29 mouse cellular contexts compared by ENCODE assay signal in genomic region chr8:86406196-86406595, GRCm38 (mm10).
DNase-seq lines count a peak whose midpoint lies in the region; ATAC-seq and TF ChIP-seq lines count a peak whose summit lies in the region.
"Had no signal": no experiment of that assay in that cellular context is flagged by ENCODE, and none has a peak within 500 bp of the region (broad histone marks: within the 10 kb centered on the region; RNA-seq: fewer than 3 reads in every experiment).

No protein-coding gene starts in this region.

- peak; percentile 25 for DNase-seq in forebrain, embryonic 14.5 days (ENCODE audit: low spot score)
- DNase-seq in midbrain, postnatal 0 days (ENCODE audit: low spot score): peak; percentile 68
- DNase-seq in cerebellum, adult 9-10 months: peak; percentile 90
- peak; percentile 45 to 60 for DNase-seq in cerebellum, postnatal 36 days
- DNase-seq in layer of hippocampus, postnatal 10 days (ENCODE audit: low spot score in 2 of 2): no peak
- DNase-seq in right cerebral cortex, adult 18-20 months: no peak
- DNase-seq: adrenal gland, postnatal 14 days; gastrocnemius, postnatal 25 days; heart, adult 18-20 months; heart, postnatal 10 days; kidney, adult 2 months; spleen, adult 18-20 months; thymus, adult 2 months; thymus, postnatal 36 days had no signal

- H3K9ac ChIP-seq in forebrain, embryonic 14.5 days (ENCODE audit: low read length): no peak overlapping the region
- no peak overlapping the region for H3K9ac ChIP-seq in forebrain, embryonic 15.5 days (replicated peaks)
- H3K9ac ChIP-seq in midbrain, postnatal 0 days (replicated peaks; ENCODE audit: low read length, poor library complexity, severe bottlenecking): no peak overlapping the region
- no peak overlapping the region for H3K9ac ChIP-seq in midbrain, embryonic 16.5 days (ENCODE audit: low read depth, low read length)
- H3K9ac ChIP-seq: embryonic facial prominence, embryonic 15.5 days; forebrain, embryonic 12.5 days; heart, embryonic 13.5 days; intestine, embryonic 15.5 days; limb, embryonic 12.5 days; liver, embryonic 15.5 days; lung, embryonic 15.5 days; neural tube, embryonic 15.5 days had no signal

- TF ChIP-seq CTCF in midbrain, postnatal 0 days (IDR thresholded peaks at IDR 0.05): no peak

- H3K4me1 ChIP-seq in forebrain, embryonic 14.5 days (ENCODE audit: control insufficient read depth, insufficient read depth, low read length): peaks cover 5% of the 10 kb centered on the region; the same call in 1 of the 2 replicates
- H3K4me1 ChIP-seq in forebrain, embryonic 15.5 days: peaks cover 12% of the 10 kb centered on the region
- peaks cover 4% of the 10 kb centered on the region; the same call in 1 of the 2 replicates for H3K4me1 ChIP-seq in midbrain, postnatal 0 days (ENCODE audit: insufficient read depth, low read length)
- H3K4me1 ChIP-seq in midbrain, embryonic 16.5 days (ENCODE audit: control insufficient read depth, insufficient read depth, low read length): peaks cover 5% of the 10 kb centered on the region
- H3K4me1 ChIP-seq: embryonic facial prominence, embryonic 10.5 days; embryonic facial prominence, embryonic 15.5 days; forebrain, embryonic 12.5 days; intestine, embryonic 15.5 days; liver, embryonic 15.5 days; lung, embryonic 15.5 days; midbrain, embryonic 10.5 days had no signal

- no peak overlapping the region for H3K27ac ChIP-seq in forebrain, embryonic 14.5 days (ENCODE audit: low read depth, low read length)
- H3K27ac ChIP-seq in forebrain, embryonic 15.5 days (replicated peaks): no peak overlapping the region
- H3K27ac ChIP-seq in midbrain, postnatal 0 days (ENCODE audit: low read depth, low read length): no peak overlapping the region
- H3K27ac ChIP-seq in midbrain, embryonic 16.5 days (ENCODE audit: low read length): no peak overlapping the region
- H3K27ac ChIP-seq: embryonic facial prominence, embryonic 10.5 days; embryonic facial prominence, embryonic 15.5 days; forebrain, embryonic 12.5 days; heart, embryonic 13.5 days; intestine, embryonic 15.5 days; kidney, postnatal 0 days; limb, embryonic 12.5 days; liver, embryonic 15.5 days; lung, embryonic 15.5 days; midbrain, embryonic 10.5 days; neural tube, embryonic 15.5 days had no signal

- H3K4me3 ChIP-seq in forebrain, embryonic 14.5 days (ENCODE audit: low read depth, low read length): no peak overlapping the region
- no peak overlapping the region for H3K4me3 ChIP-seq in forebrain, embryonic 15.5 days
- no peak overlapping the region for H3K4me3 ChIP-seq in midbrain, postnatal 0 days (ENCODE audit: low read depth, low read length)
- no peak overlapping the region for H3K4me3 ChIP-seq in midbrain, embryonic 16.5 days (ENCODE audit: low read depth, low read length)
- H3K4me3 ChIP-seq: embryonic facial prominence, embryonic 10.5 days; embryonic facial prominence, embryonic 15.5 days; forebrain, embryonic 12.5 days; heart, embryonic 13.5 days; intestine, embryonic 15.5 days; limb, embryonic 12.5 days; liver, embryonic 15.5 days; lung, embryonic 15.5 days; midbrain, embryonic 10.5 days; neural tube, embryonic 15.5 days had no signal

- ATAC-seq in forebrain, embryonic 14.5 days: no peak
- ATAC-seq in forebrain, embryonic 15.5 days (replicated peaks): no peak
- ATAC-seq in midbrain, postnatal 0 days (ENCODE audit: low FRiP score): no peak
- ATAC-seq in midbrain, embryonic 16.5 days: no peak
- ATAC-seq: hindbrain, embryonic 16.5 days; intestine, embryonic 15.5 days; Patski had no signal

- H3K9me3 ChIP-seq in forebrain, embryonic 14.5 days (replicated peaks; ENCODE audit: control insufficient read depth, low read length): no peaks in the 10 kb centered on the region
- H3K9me3 ChIP-seq in forebrain, embryonic 15.5 days: no peaks in the 10 kb centered on the region
- no peaks in the 10 kb centered on the region for H3K9me3 ChIP-seq in midbrain, postnatal 0 days (ENCODE audit: low read length)
- H3K9me3 ChIP-seq in midbrain, embryonic 16.5 days (replicated peaks; ENCODE audit: control insufficient read depth, low read length, poor library complexity, severe bottlenecking): no peaks in the 10 kb centered on the region
- H3K9me3 ChIP-seq: embryonic facial prominence, embryonic 10.5 days; embryonic facial prominence, embryonic 15.5 days; forebrain, embryonic 12.5 days; heart, embryonic 13.5 days; intestine, embryonic 15.5 days; limb, embryonic 12.5 days; liver, embryonic 15.5 days; lung, embryonic 15.5 days; midbrain, embryonic 10.5 days; neural tube, embryonic 15.5 days had no signal

- H3K36me3 ChIP-seq in forebrain, embryonic 14.5 days (ENCODE audit: control insufficient read depth, insufficient read depth, low read length): no peaks in the 10 kb centered on the region
- H3K36me3 ChIP-seq in forebrain, embryonic 15.5 days: no peaks in the 10 kb centered on the region
- H3K36me3 ChIP-seq in midbrain, postnatal 0 days (ENCODE audit: insufficient read depth, low read length): no peaks in the 10 kb centered on the region
- H3K36me3 ChIP-seq in midbrain, embryonic 16.5 days (ENCODE audit: control insufficient read depth, insufficient read depth, low read length): no peaks in the 10 kb centered on the region
- H3K36me3 ChIP-seq: embryonic facial prominence, embryonic 10.5 days; embryonic facial prominence, embryonic 15.5 days; forebrain, embryonic 12.5 days; heart, embryonic 13.5 days; intestine, embryonic 15.5 days; limb, embryonic 12.5 days; liver, embryonic 15.5 days; lung, embryonic 15.5 days; midbrain, embryonic 10.5 days; neural tube, embryonic 15.5 days had no signal

- H3K4me2 ChIP-seq in forebrain, embryonic 14.5 days (ENCODE audit: low read length): no peak overlapping the region
- no peak overlapping the region for H3K4me2 ChIP-seq in forebrain, embryonic 15.5 days (replicated peaks)
- H3K4me2 ChIP-seq in midbrain, postnatal 0 days (ENCODE audit: low read depth, low read length, poor library complexity, severe bottlenecking): no peak overlapping the region
- no peak overlapping the region for H3K4me2 ChIP-seq in midbrain, embryonic 16.5 days (ENCODE audit: low read length)
- H3K4me2 ChIP-seq: embryonic facial prominence, embryonic 15.5 days; forebrain, embryonic 12.5 days; heart, embryonic 13.5 days; intestine, embryonic 15.5 days; limb, embryonic 12.5 days; liver, embryonic 15.5 days; lung, embryonic 15.5 days; neural tube, embryonic 15.5 days had no signal

- 52% methylated on average over 3 of the region's 3 CpGs for WGBS in forebrain, embryonic 14.5 days
- 52% methylated on average over 3 of the region's 3 CpGs for WGBS in forebrain, embryonic 15.5 days
- WGBS in midbrain, postnatal 0 days: 56% methylated on average over 3 of the region's 3 CpGs
- 68% methylated on average over 3 of the region's 3 CpGs for WGBS in midbrain, embryonic 16.5 days

- no peaks in the 10 kb centered on the region for H3K27me3 ChIP-seq in forebrain, embryonic 14.5 days (replicated peaks; ENCODE audit: control insufficient read depth, insufficient read depth, low read length)
- no peaks in the 10 kb centered on the region for H3K27me3 ChIP-seq in forebrain, embryonic 15.5 days
- H3K27me3 ChIP-seq in midbrain, postnatal 0 days (ENCODE audit: insufficient read depth, low read length): no peaks in the 10 kb centered on the region
- no peaks in the 10 kb centered on the region for H3K27me3 ChIP-seq in midbrain, embryonic 16.5 days (ENCODE audit: control insufficient read depth, insufficient read depth, low read depth, low read length)
- H3K27me3 ChIP-seq: embryonic facial prominence, embryonic 15.5 days; forebrain, embryonic 12.5 days; heart, embryonic 13.5 days; intestine, embryonic 15.5 days; limb, embryonic 12.5 days; liver, embryonic 15.5 days; lung, embryonic 15.5 days; neural tube, embryonic 15.5 days; Patski had no signal

Comparison
In these comparisons a context has a peak if more than half of its experiments do, and no peak if none do; other contexts are left out.
1. DNase-seq: peak in forebrain, embryonic 14.5 days (single experiment), midbrain, postnatal 0 days (single experiment), cerebellum, adult 9-10 months (single experiment) and cerebellum, postnatal 36 days (2 of 2); none in layer of hippocampus, postnatal 10 days (0 of 2) and right cerebral cortex, adult 18-20 months (single experiment).